Mouse (Mus musculus) hindbrain, embryonic 10.5 days (tissue): ENCODE measurements around the gene Shc1. TPM values are rescaled to one million over a fixed set of nuclear protein-coding genes. Genes with fewer than 3 reads are reported as not detected.

Experiments
- DNase-seq: peaks from one replicate; pipeline ENCODE4 v3.0.0-alpha.2; 2017; ENCODE audit warnings: low spot score
- H3K27ac ChIP-seq: fragments of 300-500 bp; sonication (generic); 2 replicates; pipeline ENCODE4 v1.5.1; 2016; ENCODE audit warnings: mild to moderate bottlenecking, moderate library complexity
- H3K27me3 ChIP-seq: fragments of 300-500 bp; sonication (generic); 2 replicates; pipeline ENCODE4 v1.6.1; 2016; ENCODE audit warnings: mild to moderate bottlenecking; ENCODE audit not compliant: poor library complexity, insufficient read depth, severe bottlenecking
- H3K36me3 ChIP-seq: fragments of 300-500 bp; sonication (generic); 2 replicates; pipeline ENCODE4 v1.6.1; 2016; ENCODE audit warnings: mild to moderate bottlenecking, moderate library complexity
- H3K4me1 ChIP-seq: fragments of 300-500 bp; sonication (generic); replicated peaks from 2 replicates; pipeline ENCODE4 v1.6.1; 2016; ENCODE audit warnings: mild to moderate bottlenecking
- H3K4me3 ChIP-seq: fragments of 300-500 bp; sonication (generic); 2 replicates; pipeline ENCODE4 v1.5.1; 2016; ENCODE audit warnings: mild to moderate bottlenecking, moderate library complexity
- H3K9me3 ChIP-seq: fragments of 300-500 bp; sonication (generic); 2 replicates; pipeline ENCODE4 v1.6.1; 2016; ENCODE audit warnings: mild to moderate bottlenecking, moderate library complexity
- WGBS: fragments of 180-500 bp; shearing (Covaris S2); methylation state at CpG from one replicate; pipeline ENCODE4 v1.1.7; 2016; 5-methylcytosine and 5-hydroxymethylcytosine counted together
- polyA plus RNA-seq: library from polyadenylated mRNA; unstranded; fragments of >200 nt; fragmentation: Nextera tagmentation; extraction: Ambion mirVana; gene quantifications from 2 replicates; pipeline ENCODE4 v1.2.1, GENCODE M21; 2016

Gene Shc1
- polyA plus RNA-seq, 1 experiment from 2014 or later = 58.3 TPM

GRCm38 (mm10) chr3:89393605-89394004 lies 24.6 kb upstream of the Shc1 start:
- Histone ChIP-seq H3K4me3 (peak overlapping the region; percentile 77), H3K27me3 (peaks cover 42% of the 10 kb centered on the region), H3K4me1 (peaks cover 73% of the 10 kb centered on the region), H3K27ac (peak overlapping the region; percentile 90), H3K9me3 (no peaks in the 10 kb centered on the region), H3K36me3 (no peaks in the 10 kb centered on the region)
- DNase-seq = peak; percentile 98
- WGBS = under 1% methylated on average over 15 of the region's 15 CpGs

- H3K36me3 ChIP-seq = 0 out of 2 replicates have a peak, but pooled peaks cover under 1% of the 10 kb centered on the region
- WGBS = under 1% methylated on average over 42 of the region's 42 CpGs
- H3K9me3 ChIP-seq = no peaks in the 10 kb centered on the region
- peak; percentile 70 for DNase-seq
- peak within 1 kb of the TSS; percentile 77 for H3K4me3 ChIP-seq
- peaks cover 42% of the 10 kb centered on the region for H3K27me3 ChIP-seq
- peaks cover 71% of the 10 kb centered on the region for H3K4me1 ChIP-seq
- peak within 1 kb of the TSS; percentile 90 for H3K27ac ChIP-seq
Observed at GRCm38 (mm10) chr3:89394006-89394893, 24.0 kb upstream of the Shc1 start, which contains the start of gene Zbtb7b. Gene Zbtb7b, minus strand, starts transcription at chr3:89394776.

GRCm38 (mm10) chr3:89394894-89395256 lies 23.4 kb upstream of the Shc1 start:
- WGBS = under 1% methylated on average over 12 of the region's 12 CpGs
- Histone ChIP-seq H3K36me3 (0 out of 2 replicates have a peak, but pooled peaks cover 3% of the 10 kb centered on the region), H3K27ac (peak overlapping the region; percentile 90), H3K27me3 (peaks cover 41% of the 10 kb centered on the region), H3K4me1 (peaks cover 71% of the 10 kb centered on the region), H3K4me3 (peak overlapping the region; percentile 77), H3K9me3 (no peaks in the 10 kb centered on the region)
- DNase-seq = peak; percentile 90

DNA sequence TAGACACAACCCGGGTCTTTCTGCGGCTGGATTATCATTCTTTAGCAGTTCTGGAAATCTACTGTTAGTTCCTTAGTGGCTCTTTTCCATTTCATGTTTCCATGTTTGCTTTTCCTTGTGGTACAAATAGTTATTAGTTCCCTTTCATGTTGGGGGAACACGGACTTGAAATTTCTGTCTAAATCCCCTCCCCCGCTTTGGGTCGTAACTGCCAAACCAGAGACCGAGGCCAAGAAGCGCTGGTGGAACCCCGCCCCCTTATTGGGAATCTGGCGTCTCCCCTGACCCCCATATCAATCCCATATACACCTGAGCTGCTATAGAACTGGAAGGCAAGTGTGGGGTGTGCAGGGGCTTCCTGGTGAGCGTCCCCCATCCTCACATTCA lies 22.8 kb upstream of the Shc1 start:
- H3K27me3 ChIP-seq = peaks cover 36% of the 10 kb centered on the region
- no peaks in the 10 kb centered on the region for H3K9me3 ChIP-seq
- H3K36me3 ChIP-seq = 0 out of 2 replicates have a peak, but pooled peaks cover 7% of the 10 kb centered on the region
- 2% methylated on average over 10 of the region's 10 CpGs for WGBS
- peak overlapping the region; percentile 90 for H3K27ac ChIP-seq
- H3K4me3 ChIP-seq = peak overlapping the region; percentile 77
- peaks cover 66% of the 10 kb centered on the region for H3K4me1 ChIP-seq
- no peak for DNase-seq

- Histone ChIP-seq H3K27me3 (peaks cover 30% of the 10 kb centered on the region), H3K27ac (peak overlapping the region; percentile 82), H3K4me3 (peak overlapping the region; percentile 77), H3K9me3 (no peaks in the 10 kb centered on the region), H3K36me3 (peaks cover 10% of the 10 kb centered on the region; the same call in 1 of the 2 replicates), H3K4me1 (peaks cover 59% of the 10 kb centered on the region)
- under 1% methylated on average over 44 of the region's 44 CpGs for WGBS
- DNase-seq = peak; percentile 78
Observed at GRCm38 (mm10) chr3:89395806-89396653, 22.2 kb upstream of the Shc1 start.

DNA sequence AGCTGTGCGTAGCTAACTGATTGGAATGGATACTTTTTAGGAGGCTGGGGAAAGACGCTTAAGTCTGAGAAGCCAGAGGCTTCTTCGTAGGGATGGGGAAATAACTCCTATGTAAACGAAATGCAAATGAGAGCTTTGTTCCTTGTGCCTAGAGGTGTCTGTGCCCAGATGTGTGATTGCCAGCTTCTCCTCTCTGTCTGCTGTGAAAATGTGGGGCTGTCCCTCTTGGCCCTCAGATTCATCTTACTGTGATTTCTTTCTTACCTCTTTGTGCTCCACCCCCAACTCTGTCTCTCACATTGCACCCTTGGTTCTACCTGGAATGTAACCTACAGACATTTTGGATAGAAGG lies 21.6 kb upstream of the Shc1 start:
- H3K27ac ChIP-seq = peak overlapping the region; percentile 82
- peaks cover 25% of the 10 kb centered on the region for H3K27me3 ChIP-seq
- DNase-seq = no peak
- WGBS = 2% methylated on average over 4 of the region's 4 CpGs
- H3K36me3 ChIP-seq = peaks cover 16% of the 10 kb centered on the region; the same call in 1 of the 2 replicates
- peak overlapping the region; percentile 77 for H3K4me3 ChIP-seq
- H3K9me3 ChIP-seq = no peaks in the 10 kb centered on the region
- H3K4me1 ChIP-seq = peaks cover 53% of the 10 kb centered on the region

- peaks cover 56% of the 10 kb centered on the region for H3K36me3 ChIP-seq
- H3K4me1 ChIP-seq = peaks cover 6% of the 10 kb centered on the region
- H3K27me3 ChIP-seq = no peaks in the 10 kb centered on the region
- WGBS = 91% methylated on average over 7 of the region's 7 CpGs
- H3K27ac ChIP-seq = no peak overlapping the region
- H3K4me3 ChIP-seq = no peak overlapping the region
- DNase-seq = no peak
- no peaks in the 10 kb centered on the region for H3K9me3 ChIP-seq
Observed at GRCm38 (mm10) chr3:89401329-89401728, 16.9 kb upstream of the Shc1 start.

- no peaks in the 10 kb centered on the region for H3K9me3 ChIP-seq
- peaks cover 66% of the 10 kb centered on the region for H3K36me3 ChIP-seq
- 68% methylated on average over 5 of the region's 5 CpGs for WGBS
- no peak for DNase-seq
- H3K4me3 ChIP-seq = no peak within 1 kb of the TSS
- H3K27me3 ChIP-seq = no peaks in the 10 kb centered on the region
- no peaks in the 10 kb centered on the region for H3K4me1 ChIP-seq
- no peak within 1 kb of the TSS for H3K27ac ChIP-seq
Observed at GRCm38 (mm10) chr3:89402693-89403092, 15.6 kb upstream of the Shc1 start, which contains the start of gene Lenep. Gene Lenep, minus strand, starts transcription at chr3:89402793.

DNA sequence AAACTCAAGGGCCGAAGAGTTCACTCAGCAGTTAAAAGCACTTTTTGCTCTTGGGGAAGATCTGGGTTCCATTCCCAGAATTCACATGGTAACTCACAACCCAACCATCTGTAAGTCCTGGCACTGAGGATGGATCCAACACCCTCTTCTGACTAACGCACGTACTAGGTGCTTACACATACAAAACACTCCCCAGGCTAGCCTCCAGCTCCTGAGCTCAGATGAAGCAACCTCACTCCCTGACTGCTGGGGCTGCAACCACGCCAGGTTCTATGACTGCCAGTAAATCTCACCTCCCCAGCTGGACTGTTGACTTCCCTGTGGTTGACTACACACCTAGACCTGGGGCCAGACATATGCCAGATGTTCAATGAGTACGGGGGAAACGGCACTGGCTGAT lies 11.4 kb upstream of the Shc1 start:
- no peak overlapping the region for H3K4me3 ChIP-seq
- H3K27ac ChIP-seq = no peak overlapping the region
- WGBS = 92% methylated on average over 6 of the region's 6 CpGs
- H3K36me3 ChIP-seq = peaks cover 63% of the 10 kb centered on the region
- no peaks in the 10 kb centered on the region for H3K9me3 ChIP-seq
- no peaks in the 10 kb centered on the region for H3K27me3 ChIP-seq
- no peak for DNase-seq
- peaks cover 17% of the 10 kb centered on the region for H3K4me1 ChIP-seq

DNA sequence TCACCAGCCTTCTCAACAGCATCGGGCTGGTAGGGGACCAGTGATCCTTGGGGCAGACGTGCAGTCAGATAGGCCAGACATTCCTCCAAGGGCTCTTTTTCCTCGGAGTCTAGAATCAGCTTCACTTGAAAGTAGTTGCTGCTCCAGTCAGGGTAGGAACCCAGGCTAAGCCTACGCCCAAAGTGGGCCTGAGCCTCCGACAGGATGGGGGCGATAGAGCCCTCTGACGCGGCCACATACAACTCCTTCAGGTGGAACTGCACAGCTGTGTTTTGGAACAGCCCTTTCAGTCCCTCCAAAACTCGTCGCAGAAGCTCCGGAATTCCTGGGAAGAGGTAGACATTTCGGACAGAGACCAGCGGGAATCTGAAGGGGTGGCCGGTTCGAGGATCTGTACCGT lies 9.8 kb upstream of the Shc1 start:
- Histone ChIP-seq H3K4me1 (peaks cover 21% of the 10 kb centered on the region), H3K9me3 (no peaks in the 10 kb centered on the region), H3K36me3 (peaks cover 55% of the 10 kb centered on the region), H3K27ac (no peak overlapping the region), H3K4me3 (no peak overlapping the region), H3K27me3 (no peaks in the 10 kb centered on the region)
- 58% methylated on average over 16 of the region's 16 CpGs for WGBS
- no peak for DNase-seq

GRCm38 (mm10) chr3:89409701-89410100 lies 8.5 kb upstream of the Shc1 start:
- Histone ChIP-seq H3K27ac (no peak overlapping the region), H3K4me1 (peaks cover 21% of the 10 kb centered on the region), H3K27me3 (no peaks in the 10 kb centered on the region), H3K4me3 (no peak overlapping the region), H3K36me3 (peaks cover 57% of the 10 kb centered on the region), H3K9me3 (no peaks in the 10 kb centered on the region)
- DNase-seq = no peak
- WGBS = 90% methylated on average over 3 of the region's 3 CpGs

- 81% methylated on average over 10 of the region's 10 CpGs for WGBS
- Histone ChIP-seq H3K4me3 (peak overlapping the region; percentile 66), H3K27me3 (no peaks in the 10 kb centered on the region), H3K27ac (peak overlapping the region; percentile 83), H3K36me3 (peaks cover 57% of the 10 kb centered on the region), H3K4me1 (peaks cover 21% of the 10 kb centered on the region), H3K9me3 (no peaks in the 10 kb centered on the region)
- no peak for DNase-seq
Observed at GRCm38 (mm10) chr3:89410864-89411263, 7.4 kb upstream of the Shc1 start.
